Mouse (Mus musculus) kidney, postnatal 0 days (tissue): ENCODE results near the gene Gm14190. TPM values are rescaled to one million over a fixed set of nuclear protein-coding genes. Genes with fewer than 3 reads are reported as not detected.
"Not testable (repeated sequence)": the region's sequence is repeated elsewhere in the genome, so short reads cannot be mapped to it uniquely, and the experiment has no call there.

Experiments
- ATAC-seq: fragments of 200-750 bp; cut with Nextera tagmentation; replicated peaks from 2 replicates; pipeline ENCODE4 v1.8.0; 2017; ENCODE audit warnings: low read depth, moderate number of reproducible peaks, moderate TSS enrichment, moderate library complexity; ENCODE audit not compliant: low FRiP score
- DNase-seq: peaks from one replicate; pipeline ENCODE4 v3.0.0-alpha.2; 2016; ENCODE audit warnings: low spot score
- H3K27ac ChIP-seq: fragments of 300-500 bp; sonication (generic); 2 replicates; pipeline ENCODE4 v1.5.1; 2014; ENCODE audit warnings: mild to moderate bottlenecking
- H3K27me3 ChIP-seq: fragments of 300-500 bp; sonication (generic); 2 replicates; pipeline ENCODE4 v1.6.1; 2014; ENCODE audit warnings: low read length, mixed read lengths; ENCODE audit not compliant: insufficient read depth
- H3K36me3 ChIP-seq: fragments of 300-500 bp; sonication (generic); 2 replicates; pipeline ENCODE4 v1.6.1; 2014; ENCODE audit warnings: low read length, mixed read lengths; ENCODE audit not compliant: insufficient read depth
- H3K4me1 ChIP-seq: fragments of 300-500 bp; sonication (generic); replicated peaks from 2 replicates; pipeline ENCODE4 v1.6.1; 2014; ENCODE audit warnings: antibody characterized with exemption, low read length, mixed read lengths; ENCODE audit not compliant: insufficient read depth
- H3K4me2 ChIP-seq: fragments of 300-500 bp; sonication (generic); 2 replicates; pipeline ENCODE4 v1.6.1; 2014; ENCODE audit warnings: mild to moderate bottlenecking, low read length, moderate library complexity, mixed read lengths
- H3K4me3 ChIP-seq: fragments of 300-500 bp; sonication (generic); replicated peaks from 2 replicates; pipeline ENCODE4 v1.5.1; 2014; ENCODE audit warnings: low read depth, low read length
- H3K9ac ChIP-seq: fragments of 300-500 bp; sonication (generic); 2 replicates; pipeline ENCODE4 v1.6.1; 2014; ENCODE audit warnings: low read depth, low read length
- H3K9me3 ChIP-seq: fragments of 300-500 bp; sonication (generic); replicated peaks from 2 replicates; pipeline ENCODE4 v1.6.1; 2016; ENCODE audit warnings: low read length, inconsistent platforms, mixed read lengths
- CTCF ChIP-seq: IDR thresholded peaks from 2 replicates; pipeline ENCODE4 v1.5.1; 2016; ENCODE audit warnings: antibody characterized with exemption, low read depth, mild to moderate bottlenecking, moderate library complexity
- WGBS: fragments of 180-500 bp; shearing (Covaris S2); extraction: QIAGEN DNeasy Blood & Tissue Kit; methylation state at CpG from one replicate; pipeline ENCODE4 v1.1.7; 2014; 5-methylcytosine and 5-hydroxymethylcytosine counted together
- polyA plus RNA-seq: library from polyadenylated mRNA; unstranded; fragments of >200 nt; fragmentation: Nextera tagmentation; extraction: Ambion mirVana; gene quantifications from 2 replicates; pipeline ENCODE4 v1.2.1, GENCODE M21; 2015

Gm14190 gene
- not detected in 2 replicates for polyA plus RNA-seq

- no peak for DNase-seq
- H3K4me3 ChIP-seq = no peak within 1 kb of the TSS
- no peaks in the 10 kb centered on the region for H3K4me1 ChIP-seq
- no peak for TF ChIP-seq CTCF
- no peak within 1 kb of the TSS for H3K4me2 ChIP-seq
- 80% methylated on average over 1 of the region's 1 CpGs for WGBS
- no peak within 1 kb of the TSS for H3K27ac ChIP-seq
- H3K36me3 ChIP-seq = no peaks in the 10 kb centered on the region
- no peak within 1 kb of the TSS for H3K9ac ChIP-seq
- H3K9me3 ChIP-seq = no peaks in the 10 kb centered on the region
- ATAC-seq = no peak
- no peaks in the 10 kb centered on the region for H3K27me3 ChIP-seq
Measured at GRCm38 (mm10) chr11:99690463-99690862, at the start of gene Gm14190. TSS of gene Gm14190 (minus strand) at chr11:99690740.

GRCm38 (mm10) chr11:99734190-99734589, 43.6 kb upstream of the Gm14190 start, which contains the start of gene Gm14180:
TSS of gene Gm14180 (minus strand) at chr11:99734290.
- Histone ChIP-seq H3K4me1 (no peaks in the 10 kb centered on the region), H3K9me3 (no peaks in the 10 kb centered on the region), H3K4me2 (no peak within 1 kb of the TSS), H3K9ac (no peak within 1 kb of the TSS), H3K27ac (no peak within 1 kb of the TSS), H3K36me3 (no peaks in the 10 kb centered on the region), H3K4me3 (no peak within 1 kb of the TSS), H3K27me3 (no peaks in the 10 kb centered on the region)
- DNase-seq (no peak), ATAC-seq (no peak)
- no peak for TF ChIP-seq CTCF
- 67% methylated on average over 2 of the region's 2 CpGs for WGBS

- H3K27ac ChIP-seq = no peak overlapping the region
- no peak overlapping the region for H3K4me3 ChIP-seq
- H3K27me3 ChIP-seq = no peaks in the 10 kb centered on the region
- TF ChIP-seq CTCF = no peak
- H3K4me2 ChIP-seq = no peak overlapping the region
- H3K4me1 ChIP-seq = no peaks in the 10 kb centered on the region
- H3K9me3 ChIP-seq = no peaks in the 10 kb centered on the region
- H3K36me3 ChIP-seq = no peaks in the 10 kb centered on the region
- DNase-seq (no peak), ATAC-seq (no peak)
- H3K9ac ChIP-seq = no peak overlapping the region
- 88% methylated on average over 2 of the region's 2 CpGs for WGBS
Measured at GRCm38 (mm10) chr11:99724061-99724460, 33.5 kb upstream of the Gm14190 start.

- no peaks in the 10 kb centered on the region for H3K27me3 ChIP-seq
- H3K4me1 ChIP-seq = no peaks in the 10 kb centered on the region
- no peak for TF ChIP-seq CTCF
- 89% methylated on average over 1 of the region's 1 CpGs for WGBS
- H3K9ac ChIP-seq = no peak overlapping the region
- no peak overlapping the region for H3K27ac ChIP-seq
- H3K4me2 ChIP-seq = no peak overlapping the region
- ATAC-seq = no peak
- no peak overlapping the region for H3K4me3 ChIP-seq
- H3K36me3 ChIP-seq = no peaks in the 10 kb centered on the region
- H3K9me3 ChIP-seq = no peaks in the 10 kb centered on the region
- DNase-seq = no peak
Measured at GRCm38 (mm10) chr11:99718759-99719158, 28.2 kb upstream of the Gm14190 start.

GRCm38 (mm10) chr11:99685235-99685634, 5.3 kb downstream of the Gm14190 start:
- not testable (repeated sequence) for H3K9ac ChIP-seq, H3K27ac ChIP-seq, H3K4me1 ChIP-seq, DNase-seq, H3K27me3 ChIP-seq, H3K9me3 ChIP-seq, H3K4me2 ChIP-seq, H3K4me3 ChIP-seq, H3K36me3 ChIP-seq, ATAC-seq
- 81% methylated on average over 1 of the region's 1 CpGs for WGBS

GRCm38 (mm10) chr11:99683481-99683880, 7.1 kb downstream of the Gm14190 start:
- TF ChIP-seq CTCF = no peak
- H3K9me3 ChIP-seq = no peaks in the 10 kb centered on the region
- H3K36me3 ChIP-seq = no peaks in the 10 kb centered on the region
- ATAC-seq (no peak), DNase-seq (no peak)
- H3K4me1 ChIP-seq = no peaks in the 10 kb centered on the region
- 86% methylated on average over 2 of the region's 2 CpGs for WGBS
- no peaks in the 10 kb centered on the region for H3K27me3 ChIP-seq
- no peak overlapping the region for H3K27ac ChIP-seq
- H3K4me2 ChIP-seq = no peak overlapping the region
- H3K9ac ChIP-seq = no peak overlapping the region
- no peak overlapping the region for H3K4me3 ChIP-seq

DNA sequence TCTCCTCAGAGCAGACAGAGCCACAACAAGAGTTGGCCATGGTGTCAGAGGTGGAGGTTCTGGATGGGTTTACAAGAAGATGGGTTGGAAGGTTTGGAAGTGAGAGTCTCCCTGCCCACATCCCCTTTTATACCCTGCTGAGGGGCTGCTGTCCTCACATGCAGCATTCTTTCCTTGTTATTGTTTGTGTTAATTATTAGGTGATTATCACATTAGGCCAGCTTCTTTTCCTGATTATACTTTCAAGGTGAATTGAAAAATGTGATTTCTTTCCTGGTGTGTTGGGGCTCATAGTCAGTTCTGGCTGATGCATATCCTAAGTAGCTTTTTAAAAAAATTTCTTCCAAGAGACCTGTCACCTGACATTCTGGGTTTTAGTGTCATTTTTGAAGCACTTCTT, 24.7 kb downstream of the Gm14190 start, which contains the start of gene Krtap4-6:
TSS of gene Krtap4-6 (minus strand) at position 101 of the 400 bp plus-strand sequence.
- no peaks in the 10 kb centered on the region for H3K27me3 ChIP-seq
- ATAC-seq (no peak), DNase-seq (no peak)
- H3K9me3 ChIP-seq = no peaks in the 10 kb centered on the region
- no peak for TF ChIP-seq CTCF
- H3K4me1 ChIP-seq = no peaks in the 10 kb centered on the region
- no peak within 1 kb of the TSS for H3K4me3 ChIP-seq
- no peak within 1 kb of the TSS for H3K9ac ChIP-seq
- no peak within 1 kb of the TSS for H3K4me2 ChIP-seq
- H3K36me3 ChIP-seq = no peaks in the 10 kb centered on the region
- H3K27ac ChIP-seq = no peak within 1 kb of the TSS
